Mouse (Mus musculus) left cerebral cortex, adult 9 months (tissue): ENCODE data around the gene Hivep3.

Experiments
- DNase-seq, 2 experiments: peaks; one replicate each; pipeline ENCODE4 v3.0.0; 2022; ENCODE audit warnings: low spot score in 2 of 2

Gene Hivep3

DNA sequence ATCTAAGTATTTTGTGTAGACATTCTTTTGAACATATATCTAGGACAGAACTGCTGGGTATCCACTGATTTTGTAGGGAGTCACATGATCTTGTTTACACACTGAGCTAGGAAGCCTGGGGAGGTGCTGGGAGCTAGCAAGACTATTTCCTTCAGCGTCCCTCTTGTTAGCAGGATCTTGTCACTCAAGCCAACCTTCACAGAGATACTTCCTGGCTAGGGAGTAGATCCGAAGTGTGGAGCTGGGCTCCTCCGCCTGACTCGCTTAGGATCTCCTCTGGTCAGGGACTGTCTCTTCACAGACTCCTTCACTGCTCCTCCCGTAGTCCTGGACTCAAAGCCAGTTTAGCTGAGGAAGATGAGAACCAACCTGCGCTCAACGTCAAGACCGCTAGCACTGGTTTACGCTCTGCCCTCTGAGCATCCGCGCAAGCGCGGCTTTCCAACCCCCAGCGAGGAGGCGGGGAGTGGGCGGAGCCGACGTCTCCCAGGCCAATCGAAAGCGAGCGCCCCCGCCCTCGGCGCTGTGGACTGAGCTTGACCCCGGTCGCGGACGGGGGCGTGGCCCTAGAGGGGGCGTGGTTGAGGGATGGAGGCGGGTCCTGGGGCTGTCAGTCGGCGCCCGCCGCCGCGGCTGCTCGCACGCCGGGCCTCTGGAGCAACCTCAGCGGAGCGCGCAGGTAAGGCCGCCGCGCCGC, at the start of gene Hivep3:
Gene Hivep3 (plus strand): TSS at position 601 of the 697 bp plus-strand sequence.
- DNase-seq, result peak; percentile 96 to 99

DNA sequence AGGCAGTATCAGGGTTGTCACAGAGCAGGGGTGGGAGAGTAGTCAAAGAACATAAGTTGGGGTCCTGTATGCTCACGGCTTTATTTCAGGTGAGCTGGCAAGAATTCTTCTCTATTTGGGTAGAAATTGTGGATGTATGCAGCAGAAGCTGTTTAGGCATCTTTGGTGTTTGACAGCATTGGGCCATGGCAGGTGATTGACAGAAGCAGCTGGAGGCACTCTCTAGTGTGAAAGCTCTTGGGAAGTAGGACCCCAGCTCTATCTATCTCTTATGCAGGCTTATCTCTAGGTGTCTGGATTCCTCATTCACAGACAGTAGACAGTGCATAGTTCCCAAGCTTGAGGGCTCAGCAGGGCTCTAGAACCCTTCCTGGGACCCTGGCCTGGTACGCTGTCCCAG, 47.8 kb upstream of the Hivep3 start:
- DNase-seq, result no peak

DNA sequence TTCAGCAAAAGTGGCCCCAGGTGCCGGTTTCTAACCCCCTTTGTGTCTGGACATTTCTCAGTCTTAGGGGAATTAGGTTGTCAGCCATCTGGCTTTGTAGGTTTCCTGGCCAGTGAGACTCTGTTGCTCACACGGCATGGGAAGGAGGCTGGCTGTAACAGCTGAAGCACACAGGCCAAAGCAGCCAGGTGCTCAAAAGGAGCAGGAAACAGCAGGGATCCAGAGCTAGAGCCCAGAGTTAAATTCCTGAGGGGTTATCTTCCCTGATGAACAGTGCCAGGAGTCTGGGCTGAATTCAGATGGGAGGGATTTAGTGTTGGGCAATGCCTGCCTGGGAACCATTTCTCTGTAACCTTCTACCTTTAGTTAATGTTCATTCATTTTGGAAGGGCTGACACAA, 35.2 kb upstream of the Hivep3 start:
- no peak for DNase-seq

GRCm38 (mm10) chr4:119701269-119701954, 32.2 kb upstream of the Hivep3 start:
- no peak for DNase-seq

DNA sequence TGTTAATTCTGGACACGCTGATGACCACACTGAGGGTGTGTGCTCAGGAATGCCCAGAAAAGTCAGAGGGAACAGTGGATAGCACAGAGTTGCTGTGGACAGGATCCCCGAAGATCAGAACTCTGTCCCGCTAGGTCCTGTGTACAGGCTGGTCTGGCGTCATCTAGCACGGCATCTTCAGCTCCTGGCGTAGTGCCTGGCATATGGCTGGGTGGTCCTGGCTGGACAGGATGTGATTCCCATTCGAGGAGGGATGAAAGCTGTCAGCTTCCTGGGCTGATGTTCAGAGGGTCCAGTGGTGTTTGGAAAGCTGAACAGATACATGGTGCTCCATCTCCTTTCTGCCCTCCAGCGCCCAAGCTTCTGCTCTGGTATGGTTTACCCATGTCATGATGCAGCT, 29.6 kb upstream of the Hivep3 start:
- no peak for DNase-seq

GRCm38 (mm10) chr4:119707326-119707725, 26.3 kb upstream of the Hivep3 start:
- no peak for DNase-seq

- DNase-seq, result no peak
These were observed 25.8 kb upstream of the Hivep3 start for GRCm38 (mm10) chr4:119707751-119708150.

GRCm38 (mm10) chr4:119710208-119710607, 23.4 kb upstream of the Hivep3 start:
- DNase-seq, result no peak

DNA sequence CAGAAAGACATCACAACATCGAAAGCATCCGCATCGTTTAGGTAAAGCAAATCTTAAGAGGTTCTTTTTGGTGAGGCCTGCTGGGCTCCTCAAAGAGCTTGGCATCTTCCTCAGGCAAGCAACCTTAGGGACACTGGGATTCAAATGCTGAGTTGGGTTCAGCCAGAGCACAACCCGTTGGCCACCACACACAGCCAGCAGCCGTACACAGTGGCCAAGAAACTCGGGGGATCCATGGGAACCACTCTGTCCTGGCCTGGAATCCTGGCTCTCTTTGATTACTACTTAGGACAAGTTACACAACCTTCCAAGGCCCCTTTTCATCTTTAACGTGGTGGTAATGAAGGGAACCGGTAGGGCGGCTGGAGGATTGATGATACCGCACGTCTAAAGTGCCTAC, 16.1 kb upstream of the Hivep3 start:
- DNase-seq, result peak in 1 of 2 experiments; percentile 50

- no peak for DNase-seq
These were observed 12.1 kb upstream of the Hivep3 start for GRCm38 (mm10) chr4:119721531-119721930.

DNA sequence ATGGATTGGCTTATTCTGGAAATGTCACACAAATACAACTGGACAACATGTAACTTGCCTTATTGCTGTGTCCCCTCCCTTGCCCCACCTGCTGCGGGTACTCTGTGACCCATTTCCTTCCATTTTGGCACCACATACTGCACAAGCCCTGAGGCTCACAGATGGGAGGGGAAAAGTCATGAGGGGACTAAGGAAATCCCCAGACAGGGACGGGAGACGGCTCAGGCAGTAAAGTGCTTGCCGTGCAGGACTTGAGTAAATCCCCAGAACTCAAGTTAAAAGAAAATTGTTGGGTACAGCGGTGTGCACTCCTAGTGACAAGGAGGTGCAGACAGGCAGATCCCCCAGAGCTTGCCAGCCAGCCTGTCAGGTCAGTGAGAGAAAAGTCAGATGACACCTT, 7.5 kb upstream of the Hivep3 start:
- DNase-seq, result no peak

GRCm38 (mm10) chr4:119727871-119728270, 5.7 kb upstream of the Hivep3 start:
- no peak for DNase-seq

GRCm38 (mm10) chr4:119733942-119734341, 358 bp downstream of the Hivep3 start:
- peak in 1 of 2 experiments; percentile 31 for DNase-seq

- no peak for DNase-seq
These were observed 768 bp downstream of the Hivep3 start for GRCm38 (mm10) chr4:119734352-119734751.

GRCm38 (mm10) chr4:119738641-119739040, 5.1 kb downstream of the Hivep3 start:
- no peak for DNase-seq

DNA sequence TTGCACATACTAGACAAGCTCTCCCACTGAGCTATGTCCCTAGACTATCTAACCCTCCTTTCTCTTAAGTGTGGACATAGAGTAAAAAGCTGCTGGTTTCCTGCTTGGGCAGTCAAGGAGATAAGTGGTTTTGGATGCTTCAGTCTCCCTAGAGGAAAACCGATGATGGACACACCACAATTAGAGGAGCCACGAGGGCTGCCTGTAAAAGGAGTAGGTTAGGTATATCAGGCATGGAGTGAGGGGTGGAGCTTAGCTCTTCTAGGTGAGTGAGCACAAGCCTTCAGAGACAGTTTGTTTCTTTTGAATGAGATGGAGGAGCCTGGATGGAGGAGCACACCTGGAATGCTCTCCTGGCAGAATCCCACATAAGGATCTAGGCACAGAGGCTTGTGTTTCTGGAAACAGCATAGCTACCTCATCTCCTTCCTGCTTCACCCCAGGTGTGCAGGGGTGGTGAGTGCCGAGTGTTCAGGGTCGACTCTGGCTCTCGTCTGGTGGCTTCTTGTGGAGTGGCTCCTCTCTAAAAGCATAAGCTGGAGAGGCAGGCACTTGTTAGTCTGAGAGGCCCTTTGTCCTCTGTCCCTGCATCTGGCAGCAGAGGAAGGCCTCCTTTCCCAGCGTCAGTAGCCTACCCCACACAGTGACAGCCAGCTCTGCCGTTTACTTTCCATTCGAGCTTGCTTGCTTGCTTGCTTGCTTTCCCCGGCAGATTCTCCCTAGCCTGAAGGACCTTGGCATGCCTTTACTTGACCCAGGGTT, 5.9 kb downstream of the Hivep3 start:
- DNase-seq, result no peak

DNA sequence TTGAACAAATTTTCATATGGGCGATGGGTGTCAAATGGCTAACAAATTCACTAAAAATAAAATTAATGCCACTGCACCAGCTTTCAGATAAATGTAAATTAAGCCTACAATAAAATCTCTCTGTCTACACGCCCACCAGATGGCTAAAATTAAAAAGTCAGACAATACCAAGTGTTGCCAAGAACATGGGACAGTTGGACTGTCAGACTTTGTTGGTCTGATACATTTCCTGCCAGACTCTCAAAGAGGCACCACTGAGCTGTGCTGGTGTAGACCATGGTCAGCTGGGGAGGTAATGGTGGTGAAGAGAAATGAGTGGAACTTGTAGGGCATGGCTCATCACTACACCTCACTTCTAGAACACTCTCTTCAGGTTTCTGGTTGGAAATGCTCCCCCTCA, 14.8 kb downstream of the Hivep3 start:
- no peak for DNase-seq

- DNase-seq, result no peak
These were observed 16.6 kb downstream of the Hivep3 start for GRCm38 (mm10) chr4:119750157-119750556.

DNA sequence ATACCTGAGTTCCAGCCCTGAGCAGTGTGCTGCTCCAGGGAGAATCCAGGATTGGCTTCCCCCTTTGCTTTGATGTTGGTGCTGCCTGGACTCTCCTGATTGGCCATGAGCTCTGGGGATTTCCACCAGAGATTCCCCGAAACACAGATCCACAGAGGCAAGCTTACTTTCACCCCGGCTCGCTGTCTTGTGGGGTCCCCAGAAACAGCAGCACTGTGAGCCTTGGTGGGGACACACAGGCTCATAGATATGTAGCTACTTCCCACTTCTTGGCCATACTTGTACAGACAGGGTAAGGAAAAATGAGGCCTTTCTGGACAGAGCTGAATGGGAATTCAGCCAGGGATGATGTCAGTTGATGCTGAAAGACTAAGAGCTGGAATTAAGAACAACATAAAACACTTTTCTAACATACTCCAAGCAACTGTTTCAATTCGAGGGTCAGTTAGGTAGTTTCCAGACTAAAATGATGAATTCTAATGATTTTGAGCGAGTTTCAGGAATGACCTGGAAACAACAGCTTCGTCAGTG, 17.2 kb downstream of the Hivep3 start:
- no peak for DNase-seq

- no peak for DNase-seq
These were observed 17.9 kb downstream of the Hivep3 start for GRCm38 (mm10) chr4:119751408-119752006.

GRCm38 (mm10) chr4:119759574-119760233, 26.1 kb downstream of the Hivep3 start:
- peak; percentile 38 to 66 for DNase-seq
